Mouse (Mus musculus) limb, embryonic 10.5 days (tissue): Measurements from ENCODE around the gene Thoc5. TPM values are rescaled to one million over a fixed set of nuclear protein-coding genes. Genes with fewer than 3 reads are reported as not detected.

Experiments
- DNase-seq: peaks from one replicate; pipeline ENCODE4 v3.0.0-alpha.2; 2017; ENCODE audit warnings: low spot score
- H3K27ac ChIP-seq: fragments of 300-500 bp; sonication (generic); 2 replicates; pipeline ENCODE4 v1.5.1; 2016; ENCODE audit warnings: mild to moderate bottlenecking
- H3K27me3 ChIP-seq: fragments of 300-500 bp; sonication (generic); 2 replicates; pipeline ENCODE4 v1.6.1; 2016; ENCODE audit warnings: low read depth, mild to moderate bottlenecking; ENCODE audit not compliant: poor library complexity, severe bottlenecking
- H3K36me3 ChIP-seq: fragments of 300-500 bp; sonication (generic); 2 replicates; pipeline ENCODE4 v1.6.1; 2016; ENCODE audit warnings: mild to moderate bottlenecking, moderate library complexity
- H3K4me1 ChIP-seq: fragments of 300-500 bp; sonication (generic); 2 replicates; pipeline ENCODE4 v1.6.1; 2016
- H3K4me3 ChIP-seq: fragments of 300-500 bp; sonication (generic); 2 replicates; pipeline ENCODE4 v1.5.1; 2016; ENCODE audit warnings: mild to moderate bottlenecking, moderate library complexity
- H3K9me3 ChIP-seq: fragments of 300-500 bp; sonication (generic); replicated peaks from 2 replicates; pipeline ENCODE4 v1.6.1; 2016; ENCODE audit warnings: mild to moderate bottlenecking
- WGBS: fragments of 180-500 bp; shearing (Covaris S2); methylation state at CpG from one replicate; pipeline ENCODE4 v1.1.7; 2016; 5-methylcytosine and 5-hydroxymethylcytosine counted together
- polyA plus RNA-seq: library from polyadenylated mRNA; unstranded; fragments of >200 nt; fragmentation: Nextera tagmentation; extraction: Ambion mirVana; gene quantifications from 2 replicates; pipeline ENCODE4 v1.2.1, GENCODE M21; 2016

Gene Thoc5
- polyA plus RNA-seq, 1 experiment from 2014 or later, result 46.3 TPM

GRCm38 (mm10) chr11:4931009-4931601 is 36.0 kb downstream of the Thoc5 start:
- Histone ChIP-seq H3K9me3 (no peaks in the 10 kb centered on the region), H3K27me3 (no peaks in the 10 kb centered on the region), H3K27ac (no peak overlapping the region), H3K36me3 (peaks cover 47% of the 10 kb centered on the region), H3K4me3 (no peak overlapping the region), H3K4me1 (no peaks in the 10 kb centered on the region; the same call in 1 of the 2 replicates)
- WGBS, result 88% methylated on average over 1 of the region's 1 CpGs
- DNase-seq, result no peak

GRCm38 (mm10) chr11:4936243-4936642 is 41.1 kb downstream of the Thoc5 start:
- Histone ChIP-seq H3K27me3 (peaks cover 4% of the 10 kb centered on the region; the same call in 1 of the 2 replicates), H3K4me1 (no peaks in the 10 kb centered on the region; the same call in 1 of the 2 replicates), H3K4me3 (no peak overlapping the region), H3K27ac (no peak overlapping the region), H3K36me3 (no peaks in the 10 kb centered on the region), H3K9me3 (no peaks in the 10 kb centered on the region)
- WGBS, result 85% methylated on average over 5 of the region's 5 CpGs
- DNase-seq, result no peak

GRCm38 (mm10) chr11:4946530-4946929 is 51.4 kb downstream of the Thoc5 start:
- no peaks in the 10 kb centered on the region for H3K9me3 ChIP-seq
- H3K4me3 ChIP-seq, result peak overlapping the region; percentile 58
- WGBS, result 50% methylated on average over 13 of the region's 13 CpGs
- H3K27ac ChIP-seq, result no peak overlapping the region
- DNase-seq, result no peak
- peaks cover 19% of the 10 kb centered on the region for H3K4me1 ChIP-seq
- H3K27me3 ChIP-seq, result peaks cover 96% of the 10 kb centered on the region
- no peaks in the 10 kb centered on the region for H3K36me3 ChIP-seq

GRCm38 (mm10) chr11:4946947-4947812 is 52.1 kb downstream of the Thoc5 start:
- under 1% methylated on average over 120 of the region's 120 CpGs for WGBS
- Histone ChIP-seq H3K4me3 (peak overlapping the region; percentile 58), H3K36me3 (no peaks in the 10 kb centered on the region), H3K27me3 (peaks cover 98% of the 10 kb centered on the region), H3K4me1 (peaks cover 19% of the 10 kb centered on the region), H3K27ac (no peak overlapping the region), H3K9me3 (no peaks in the 10 kb centered on the region)
- peak; percentile 57 for DNase-seq

DNA sequence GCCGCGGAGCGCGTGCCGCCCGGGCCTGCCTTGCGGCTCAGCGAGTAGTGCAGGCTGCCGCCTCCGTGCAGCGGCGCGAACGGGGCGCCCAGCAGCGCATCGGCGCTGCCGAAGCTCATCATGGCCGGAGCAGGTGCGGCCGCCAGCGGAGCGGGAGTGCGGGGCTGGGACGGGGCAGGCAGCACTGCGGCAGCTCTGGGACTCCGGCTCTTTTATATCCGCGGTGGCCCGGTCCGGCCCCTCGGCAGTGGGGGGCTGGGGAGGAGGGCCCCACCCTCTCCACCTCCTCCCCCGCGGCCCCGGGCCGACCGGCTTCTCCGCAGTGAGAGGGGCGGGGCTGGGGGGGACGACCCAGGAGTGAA is 52.7 kb downstream of the Thoc5 start, which contains the start of gene Nefh:
Gene Nefh, minus strand, starts transcription at position 252 of the 362 bp plus-strand sequence.
- 2% methylated on average over 37 of the region's 41 CpGs for WGBS
- peak within 1 kb of the TSS; percentile 58 for H3K4me3 ChIP-seq
- H3K27ac ChIP-seq, result no peak within 1 kb of the TSS
- DNase-seq, result no peak
- no peaks in the 10 kb centered on the region for H3K9me3 ChIP-seq
- no peaks in the 10 kb centered on the region for H3K36me3 ChIP-seq
- peaks cover 100% of the 10 kb centered on the region for H3K27me3 ChIP-seq
- peaks cover 19% of the 10 kb centered on the region for H3K4me1 ChIP-seq

GRCm38 (mm10) chr11:4948792-4949191 is 53.7 kb downstream of the Thoc5 start:
- peaks cover 100% of the 10 kb centered on the region for H3K27me3 ChIP-seq
- no peak for DNase-seq
- peaks cover 24% of the 10 kb centered on the region for H3K4me1 ChIP-seq
- H3K27ac ChIP-seq, result no peak overlapping the region
- 38% methylated on average over 8 of the region's 8 CpGs for WGBS
- no peaks in the 10 kb centered on the region for H3K9me3 ChIP-seq
- H3K36me3 ChIP-seq, result no peaks in the 10 kb centered on the region
- no peak overlapping the region for H3K4me3 ChIP-seq

DNA sequence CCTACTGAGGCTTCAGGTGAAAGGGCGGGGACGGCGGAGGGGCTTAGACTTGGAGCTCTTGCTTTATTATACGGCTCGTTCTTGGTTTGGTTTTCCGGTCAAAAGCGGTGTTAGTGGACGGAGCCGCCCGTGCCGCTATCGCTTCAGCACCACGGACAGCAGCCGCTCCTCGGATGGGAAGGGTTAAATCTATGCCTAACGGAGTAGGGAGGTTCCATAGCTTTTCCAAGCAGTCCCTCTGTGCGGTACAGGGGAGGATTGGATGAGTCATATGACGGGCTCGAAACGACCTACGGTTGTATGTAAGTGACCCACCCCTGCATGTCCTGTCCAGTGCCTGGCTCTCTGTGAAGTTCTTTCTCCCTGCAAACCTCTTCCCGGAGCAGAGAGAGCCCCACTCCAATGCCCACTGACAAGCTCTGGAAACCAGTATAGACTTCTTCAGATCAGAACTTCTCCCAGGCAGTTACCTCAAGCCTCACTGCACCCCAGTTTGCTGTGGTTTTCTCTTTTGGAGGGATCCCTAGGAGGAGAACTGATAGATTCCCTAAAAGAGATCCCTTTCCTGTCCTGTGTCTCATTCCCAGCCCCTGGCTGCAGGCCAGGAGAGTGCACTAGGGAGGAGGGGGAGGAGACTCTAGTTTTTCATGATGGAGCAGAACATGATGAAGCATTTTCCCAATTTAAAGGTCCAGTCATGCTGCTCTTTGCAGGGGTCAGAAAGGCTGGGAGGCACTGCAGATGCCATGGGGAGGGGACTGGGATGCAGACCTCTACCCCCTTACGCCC is 54.3 kb downstream of the Thoc5 start:
- Histone ChIP-seq H3K4me3 (no peak overlapping the region), H3K36me3 (no peaks in the 10 kb centered on the region), H3K9me3 (no peaks in the 10 kb centered on the region), H3K27ac (no peak overlapping the region), H3K4me1 (peaks cover 26% of the 10 kb centered on the region), H3K27me3 (peaks cover 100% of the 10 kb centered on the region)
- DNase-seq, result peak; percentile 92
- 5% methylated on average over 23 of the region's 23 CpGs for WGBS

DNA sequence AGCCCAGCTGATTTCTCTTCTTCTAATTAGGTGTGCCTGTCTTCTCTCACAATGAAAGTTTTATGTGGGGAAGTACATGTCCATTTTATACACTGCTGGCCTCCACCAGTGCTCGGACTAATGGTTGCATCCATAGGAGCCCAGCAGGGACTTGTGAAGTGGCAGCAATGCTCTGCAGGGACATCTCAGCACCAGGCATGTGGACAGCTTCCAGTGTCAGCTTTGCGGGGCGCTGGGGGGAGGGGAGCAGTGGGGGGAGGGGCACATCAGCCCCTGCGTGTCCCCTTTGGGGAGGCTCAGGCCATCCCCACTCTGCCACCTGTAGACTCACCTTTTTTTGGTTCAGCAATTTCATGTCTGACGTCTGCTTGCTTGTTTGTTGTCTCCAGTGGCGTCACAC is 58.3 kb downstream of the Thoc5 start:
- Histone ChIP-seq H3K9me3 (no peaks in the 10 kb centered on the region), H3K4me3 (no peak overlapping the region), H3K4me1 (peaks cover 7% of the 10 kb centered on the region; the same call in 1 of the 2 replicates), H3K36me3 (no peaks in the 10 kb centered on the region), H3K27me3 (peaks cover 98% of the 10 kb centered on the region), H3K27ac (no peak overlapping the region)
- no peak for DNase-seq
- WGBS, result 2% methylated on average over 6 of the region's 6 CpGs

DNA sequence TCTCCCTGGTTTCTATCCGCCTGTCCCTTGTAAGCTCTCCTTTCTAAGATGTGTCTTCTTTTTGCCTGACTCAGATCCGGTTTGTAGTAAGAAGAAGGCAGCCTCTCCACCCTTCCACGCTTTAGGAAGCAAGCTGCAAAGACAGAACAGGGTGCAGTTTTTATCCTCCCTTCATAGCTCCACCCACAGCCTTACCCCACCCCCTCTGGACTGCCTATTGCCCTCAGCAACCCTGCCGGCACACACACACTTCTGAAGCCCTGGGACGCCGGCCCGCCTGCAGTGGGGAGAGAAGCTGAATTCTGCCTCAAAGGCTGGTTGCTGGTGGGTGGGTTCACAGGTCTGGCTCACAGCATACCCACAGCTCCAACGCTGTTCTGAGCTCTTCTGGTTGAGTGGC is 58.8 kb downstream of the Thoc5 start:
- H3K27me3 ChIP-seq, result peaks cover 97% of the 10 kb centered on the region
- H3K27ac ChIP-seq, result no peak overlapping the region
- no peak for DNase-seq
- no peaks in the 10 kb centered on the region for H3K36me3 ChIP-seq
- 1% methylated on average over 8 of the region's 8 CpGs for WGBS
- no peak overlapping the region for H3K4me3 ChIP-seq
- H3K4me1 ChIP-seq, result peaks cover 7% of the 10 kb centered on the region; the same call in 1 of the 2 replicates
- H3K9me3 ChIP-seq, result no peaks in the 10 kb centered on the region

DNA sequence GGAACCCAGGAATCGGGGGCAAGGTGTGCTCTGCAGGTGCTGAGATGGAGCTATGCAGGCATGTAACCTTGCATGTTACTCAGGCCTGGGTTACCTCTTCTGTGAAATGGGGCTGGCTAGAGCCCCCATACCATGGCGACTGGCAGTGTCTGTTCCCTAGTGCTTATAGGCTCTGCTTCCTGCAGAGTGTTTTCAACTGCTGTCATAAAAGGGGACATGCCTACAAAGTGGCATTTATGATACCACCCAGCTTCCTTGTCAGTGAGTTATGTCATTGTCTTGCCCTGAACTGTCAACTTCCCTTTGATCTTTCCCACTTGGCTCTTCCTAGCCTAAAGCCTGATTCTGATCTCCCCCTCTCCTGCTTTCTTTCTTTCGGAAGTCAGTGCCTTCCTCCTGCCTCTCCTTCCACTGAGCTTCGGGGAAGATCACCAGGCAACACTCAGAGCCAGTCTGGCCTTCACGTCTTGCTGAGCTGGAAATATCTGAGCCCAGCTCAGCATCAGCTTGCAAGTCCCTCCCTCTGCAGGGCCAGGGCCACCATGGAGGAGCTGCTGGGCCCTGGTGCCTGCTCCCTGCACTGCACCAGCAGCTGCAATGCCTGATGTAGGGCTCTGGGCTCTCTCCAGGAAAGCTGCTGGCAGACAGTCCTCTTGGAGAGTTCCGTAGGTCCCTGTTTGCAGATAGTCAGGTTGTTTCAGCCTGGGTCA is 68.1 kb downstream of the Thoc5 start:
- H3K27me3 ChIP-seq, result peaks cover 35% of the 10 kb centered on the region; the same call in 1 of the 2 replicates

GRCm38 (mm10) chr11:4966325-4966724 is 71.2 kb downstream of the Thoc5 start:
- H3K4me1 ChIP-seq, result no peaks in the 10 kb centered on the region
- H3K4me3 ChIP-seq, result no peak overlapping the region
- H3K9me3 ChIP-seq, result no peaks in the 10 kb centered on the region
- no peak for DNase-seq
- WGBS, result 81% methylated on average over 2 of the region's 2 CpGs
- H3K27me3 ChIP-seq, result peaks cover 49% of the 10 kb centered on the region; the same call in 1 of the 2 replicates
- H3K36me3 ChIP-seq, result no peaks in the 10 kb centered on the region
- no peak overlapping the region for H3K27ac ChIP-seq

More for the DNA sequence above, 68.1 kb downstream of the Thoc5 start:
- H3K27ac ChIP-seq, result no peak overlapping the region
- no peak for DNase-seq
- H3K9me3 ChIP-seq, result no peaks in the 10 kb centered on the region
- H3K4me1 ChIP-seq, result no peaks in the 10 kb centered on the region
- no peak overlapping the region for H3K4me3 ChIP-seq
- no peaks in the 10 kb centered on the region for H3K36me3 ChIP-seq
- WGBS, result 35% methylated on average over 6 of the region's 6 CpGs

GRCm38 (mm10) chr11:4966888-4967287 is 71.8 kb downstream of the Thoc5 start:
- Histone ChIP-seq H3K4me3 (no peak overlapping the region), H3K9me3 (no peaks in the 10 kb centered on the region), H3K36me3 (no peaks in the 10 kb centered on the region), H3K4me1 (no peaks in the 10 kb centered on the region), H3K27ac (no peak overlapping the region), H3K27me3 (peaks cover 49% of the 10 kb centered on the region; the same call in 1 of the 2 replicates)
- 67% methylated on average over 5 of the region's 5 CpGs for WGBS
- no peak for DNase-seq
